Mouse (Mus musculus): ENCODE data around the gene Orc1. TPM values are rescaled to one million over a fixed set of nuclear protein-coding genes. Genes with fewer than 3 reads are reported as not detected.
A peak's percentile ranks its signal among the peaks of the same experiment; 100 is the strongest.

Gene Orc1
- 1 to 10 TPM; 3.0 to 4.9 TPM for total RNA-seq (2021)
- long read RNA-seq, experiment 1, partial matches to known transcripts: 0 of 1 reads
- long read RNA-seq, experiment 1, other reads (novel, unspliced or antisense): 1 of 1 reads
- long read RNA-seq, experiment 2, partial matches to known transcripts: 0 of 6 reads
- long read RNA-seq, experiment 2, other reads (novel, unspliced or antisense): 5 of 6 reads

- peak; percentile 88 to 96 for DNase-seq (ENCODE audit: low spot score in 2 of 2)
These were observed at the start of gene Orc1, which contains the start of gene Prpf38a for GRCm38 (mm10) chr4:108578840-108579742. Orc1 (plus strand) TSS chr4:108579423. Prpf38a (minus strand) TSS chr4:108579336.

GRCm38 (mm10) chr4:108539701-108540100, 39.5 kb upstream of the Orc1 start:
- no peak for DNase-seq (ENCODE audit: low spot score in 2 of 2)

- no peak for DNase-seq (ENCODE audit: low spot score in 2 of 2)
These were observed 14.2 kb upstream of the Orc1 start for GRCm38 (mm10) chr4:108565026-108565425.

- DNase-seq (ENCODE audit: low spot score in 2 of 2): no peak
These were observed 6.6 kb upstream of the Orc1 start for GRCm38 (mm10) chr4:108572644-108573043.

GRCm38 (mm10) chr4:108579743-108580411, 654 bp downstream of the Orc1 start:
- no peak for DNase-seq (ENCODE audit: low spot score in 2 of 2)

- no peak for DNase-seq (ENCODE audit: low spot score in 2 of 2)
These were observed 14.2 kb downstream of the Orc1 start for GRCm38 (mm10) chr4:108593376-108593775.

- DNase-seq (ENCODE audit: low spot score in 2 of 2): no peak
These were observed 16.6 kb downstream of the Orc1 start for GRCm38 (mm10) chr4:108595785-108596184.

GRCm38 (mm10) chr4:108598306-108598705, 19.1 kb downstream of the Orc1 start:
- DNase-seq (ENCODE audit: low spot score in 2 of 2): no peak

GRCm38 (mm10) chr4:108601870-108602269, 22.6 kb downstream of the Orc1 start:
- DNase-seq (ENCODE audit: low spot score in 2 of 2): no peak

- DNase-seq (ENCODE audit: low spot score in 2 of 2): no peak
These were observed 29.4 kb downstream of the Orc1 start for GRCm38 (mm10) chr4:108608651-108609050.

- DNase-seq (ENCODE audit: low spot score in 2 of 2): no peak
These were observed 31.7 kb downstream of the Orc1 start for GRCm38 (mm10) chr4:108610935-108611334.

GRCm38 (mm10) chr4:108618586-108618985, 39.4 kb downstream of the Orc1 start:
- no peak for DNase-seq (ENCODE audit: low spot score in 2 of 2)

GRCm38 (mm10) chr4:108619165-108619564, 39.9 kb downstream of the Orc1 start:
- no peak for DNase-seq (ENCODE audit: low spot score in 2 of 2)

- peak; percentile 64 to 73 for DNase-seq (ENCODE audit: low spot score in 2 of 2)
These were observed 40.5 kb downstream of the Orc1 start, which contains the start of gene Cc2d1b for GRCm38 (mm10) chr4:108619587-108620341. Cc2d1b (plus strand) TSS chr4:108619940.

- DNase-seq (ENCODE audit: low spot score in 2 of 2): no peak
These were observed 41.3 kb downstream of the Orc1 start for GRCm38 (mm10) chr4:108620536-108620935.

- DNase-seq (ENCODE audit: low spot score in 2 of 2): no peak
These were observed 42.3 kb downstream of the Orc1 start for GRCm38 (mm10) chr4:108621504-108621903.

GRCm38 (mm10) chr4:108627066-108627465, 47.8 kb downstream of the Orc1 start:
- no peak for DNase-seq (ENCODE audit: low spot score in 2 of 2)

- DNase-seq (ENCODE audit: low spot score in 2 of 2): no peak
These were observed 50.2 kb downstream of the Orc1 start for GRCm38 (mm10) chr4:108629363-108629880.

- no peak for DNase-seq (ENCODE audit: low spot score in 2 of 2)
These were observed 50.9 kb downstream of the Orc1 start for GRCm38 (mm10) chr4:108630096-108630495.

GRCm38 (mm10) chr4:108631616-108632015, 52.4 kb downstream of the Orc1 start:
- no peak for DNase-seq (ENCODE audit: low spot score in 2 of 2)

- DNase-seq (ENCODE audit: low spot score in 2 of 2): no peak
These were observed 54.5 kb downstream of the Orc1 start for GRCm38 (mm10) chr4:108633703-108634102.

Data from adrenal gland, postnatal 4 days (tissue).